Mouse (Mus musculus): Measurements from ENCODE around the gene Tssk1. TPM values are rescaled to one million over a fixed set of nuclear protein-coding genes. Genes with fewer than 3 reads are reported as not detected.

Tssk1 gene
- polyA plus RNA-seq, 1 experiment from 2014 or later, result 0.05 TPM

- no peak for DNase-seq (ENCODE audit: low spot score)
- no peak overlapping the region for H3K4me3 ChIP-seq
- H3K9me3 ChIP-seq (replicated peaks), result no peaks in the 10 kb centered on the region
- no peaks in the 10 kb centered on the region for H3K4me1 ChIP-seq
- H3K27ac ChIP-seq (replicated peaks), result no peak overlapping the region
- peaks cover 65% of the 10 kb centered on the region for H3K36me3 ChIP-seq
- 93% methylated on average over 1 of the region's 1 CpGs for WGBS
- H3K27me3 ChIP-seq (ENCODE audit: low read depth, poor library complexity, severe bottlenecking), result no peaks in the 10 kb centered on the region
These were observed 17.9 kb upstream of the Tssk1 start for GRCm38 (mm10) chr16:17876096-17876495.

- no peaks in the 10 kb centered on the region for H3K9me3 ChIP-seq (replicated peaks)
- H3K4me3 ChIP-seq, result no peak overlapping the region
- H3K4me1 ChIP-seq, result no peaks in the 10 kb centered on the region
- no peaks in the 10 kb centered on the region for H3K27me3 ChIP-seq (ENCODE audit: low read depth, poor library complexity, severe bottlenecking)
- DNase-seq (ENCODE audit: low spot score), result no peak
- H3K27ac ChIP-seq (replicated peaks), result no peak overlapping the region
- peaks cover 73% of the 10 kb centered on the region for H3K36me3 ChIP-seq
- WGBS, result 95% methylated on average over 4 of the region's 4 CpGs
These were observed 14.5 kb upstream of the Tssk1 start for GRCm38 (mm10) chr16:17879571-17879970.

- H3K4me3 ChIP-seq, result no peak overlapping the region
- H3K27me3 ChIP-seq (ENCODE audit: low read depth, poor library complexity, severe bottlenecking), result no peaks in the 10 kb centered on the region
- peaks cover 6% of the 10 kb centered on the region; the same call in 1 of the 2 replicates for H3K4me1 ChIP-seq
- no peaks in the 10 kb centered on the region for H3K9me3 ChIP-seq (replicated peaks)
- no peak overlapping the region for H3K27ac ChIP-seq (replicated peaks)
- no peak for DNase-seq (ENCODE audit: low spot score)
- H3K36me3 ChIP-seq, result peaks cover 78% of the 10 kb centered on the region
These were observed 11.8 kb upstream of the Tssk1 start for GRCm38 (mm10) chr16:17882196-17882595.

- 88% methylated on average over 6 of the region's 6 CpGs for WGBS
- Histone ChIP-seq H3K4me1 (peaks cover 6% of the 10 kb centered on the region; the same call in 1 of the 2 replicates), H3K36me3 (peaks cover 59% of the 10 kb centered on the region), H3K4me3 (no peak overlapping the region), H3K27me3 (ENCODE audit: low read depth, poor library complexity, severe bottlenecking) (no peaks in the 10 kb centered on the region), H3K9me3 (replicated peaks) (no peaks in the 10 kb centered on the region), H3K27ac (replicated peaks) (no peak overlapping the region)
- DNase-seq (ENCODE audit: low spot score), result no peak
These were observed 9.9 kb upstream of the Tssk1 start for GRCm38 (mm10) chr16:17884116-17884515.

- WGBS, result 92% methylated on average over 6 of the region's 6 CpGs
These were observed 4.2 kb upstream of the Tssk1 start for GRCm38 (mm10) chr16:17889689-17890341.

GRCm38 (mm10) chr16:17890342-17890727 is 3.7 kb upstream of the Tssk1 start:
- Histone ChIP-seq H3K27ac (replicated peaks) (peak overlapping the region; percentile 98), H3K9me3 (replicated peaks) (no peaks in the 10 kb centered on the region), H3K4me3 (peak overlapping the region; percentile 91), H3K4me1 (peaks cover 30% of the 10 kb centered on the region), H3K27me3 (ENCODE audit: low read depth, poor library complexity, severe bottlenecking) (no peaks in the 10 kb centered on the region), H3K36me3 (peaks cover 14% of the 10 kb centered on the region)
- WGBS, result 61% methylated on average over 2 of the region's 2 CpGs
- no peak for DNase-seq (ENCODE audit: low spot score)

More at GRCm38 (mm10) chr16:17889689-17890341, 4.2 kb upstream of the Tssk1 start:
- H3K27me3 ChIP-seq (ENCODE audit: low read depth, poor library complexity, severe bottlenecking), result no peaks in the 10 kb centered on the region
- H3K9me3 ChIP-seq (replicated peaks), result no peaks in the 10 kb centered on the region
- peaks cover 19% of the 10 kb centered on the region for H3K36me3 ChIP-seq
- no peak for DNase-seq (ENCODE audit: low spot score)
- H3K4me1 ChIP-seq, result peaks cover 30% of the 10 kb centered on the region
- peak overlapping the region; percentile 91 for H3K4me3 ChIP-seq
- H3K27ac ChIP-seq (replicated peaks), result no peak overlapping the region

- H3K4me1 ChIP-seq, result peaks cover 28% of the 10 kb centered on the region
- no peak for DNase-seq (ENCODE audit: low spot score)
- no peaks in the 10 kb centered on the region for H3K27me3 ChIP-seq (ENCODE audit: low read depth, poor library complexity, severe bottlenecking)
- peaks cover 7% of the 10 kb centered on the region for H3K36me3 ChIP-seq
- H3K9me3 ChIP-seq (replicated peaks), result no peaks in the 10 kb centered on the region
- under 1% methylated on average over 44 of the region's 44 CpGs for WGBS
- peak overlapping the region; percentile 98 for H3K27ac ChIP-seq (replicated peaks)
- H3K4me3 ChIP-seq, result peak overlapping the region; percentile 91
These were observed 3.0 kb upstream of the Tssk1 start for GRCm38 (mm10) chr16:17890917-17891566.

GRCm38 (mm10) chr16:17891567-17891959 is 2.5 kb upstream of the Tssk1 start, which contains the start of gene Gm20518:
Gene Gm20518, minus strand, starts transcription at chr16:17891671.
- peak; percentile 100 for DNase-seq (ENCODE audit: low spot score)
- H3K4me3 ChIP-seq, result peak within 1 kb of the TSS; percentile 91
- WGBS, result under 1% methylated on average over 38 of the region's 38 CpGs
- H3K9me3 ChIP-seq (replicated peaks), result no peaks in the 10 kb centered on the region
- peaks cover 27% of the 10 kb centered on the region for H3K4me1 ChIP-seq
- H3K27ac ChIP-seq (replicated peaks), result peak within 1 kb of the TSS; percentile 98
- peaks cover 5% of the 10 kb centered on the region for H3K36me3 ChIP-seq
- no peaks in the 10 kb centered on the region for H3K27me3 ChIP-seq (ENCODE audit: low read depth, poor library complexity, severe bottlenecking)

GRCm38 (mm10) chr16:17892606-17893005 is 1.4 kb upstream of the Tssk1 start:
- Histone ChIP-seq H3K27ac (replicated peaks) (no peak overlapping the region), H3K27me3 (ENCODE audit: low read depth, poor library complexity, severe bottlenecking) (no peaks in the 10 kb centered on the region), H3K36me3 (peaks cover 5% of the 10 kb centered on the region), H3K4me3 (no peak overlapping the region), H3K4me1 (peaks cover 24% of the 10 kb centered on the region), H3K9me3 (replicated peaks) (no peaks in the 10 kb centered on the region)
- no peak for DNase-seq (ENCODE audit: low spot score)
- WGBS, result 82% methylated on average over 3 of the region's 3 CpGs

- no peak overlapping the region for H3K4me3 ChIP-seq
- H3K36me3 ChIP-seq, result peaks cover 32% of the 10 kb centered on the region
- DNase-seq (ENCODE audit: low spot score), result no peak
- H3K9me3 ChIP-seq (replicated peaks), result no peaks in the 10 kb centered on the region
- H3K27me3 ChIP-seq (ENCODE audit: low read depth, poor library complexity, severe bottlenecking), result no peaks in the 10 kb centered on the region
- no peak overlapping the region for H3K27ac ChIP-seq (replicated peaks)
- peaks cover 9% of the 10 kb centered on the region for H3K4me1 ChIP-seq
These were observed 2.1 kb downstream of the Tssk1 start for GRCm38 (mm10) chr16:17896091-17896490.

GRCm38 (mm10) chr16:17898462-17898861 is 4.4 kb downstream of the Tssk1 start, which contains the start of the genes Dgcr2 and Tssk2:
Gene Dgcr2, minus strand, starts transcription at chr16:17898562.
Gene Tssk2, plus strand, starts transcription at chr16:17898637.
- Histone ChIP-seq H3K9me3 (replicated peaks) (no peaks in the 10 kb centered on the region), H3K27ac (replicated peaks) (no peak within 1 kb of the TSS), H3K4me3 (no peak within 1 kb of the TSS), H3K36me3 (peaks cover 56% of the 10 kb centered on the region), H3K27me3 (ENCODE audit: low read depth, poor library complexity, severe bottlenecking) (no peaks in the 10 kb centered on the region), H3K4me1 (no peaks in the 10 kb centered on the region)
- no peak for DNase-seq (ENCODE audit: low spot score)
- 94% methylated on average over 14 of the region's 14 CpGs for WGBS

- peaks cover 26% of the 10 kb centered on the region for H3K4me1 ChIP-seq
- peak within 1 kb of the TSS; percentile 94 for H3K27ac ChIP-seq (replicated peaks)
- H3K9me3 ChIP-seq (replicated peaks), result no peaks in the 10 kb centered on the region
- H3K4me3 ChIP-seq, result peak within 1 kb of the TSS; percentile 90
- WGBS, result under 1% methylated on average over 35 of the region's 35 CpGs
- peak; percentile 90 for DNase-seq (ENCODE audit: low spot score)
- peaks cover 34% of the 10 kb centered on the region for H3K36me3 ChIP-seq
- H3K27me3 ChIP-seq (ENCODE audit: low read depth, poor library complexity, severe bottlenecking), result peaks cover 46% of the 10 kb centered on the region
These were observed 17.1 kb downstream of the Tssk1 start, which contains the start of gene Ess2 for GRCm38 (mm10) chr16:17911052-17911595. Gene Ess2, minus strand, starts transcription at chr16:17911348.

All from midbrain, embryonic 10.5 days (tissue).